Mouse (Mus musculus): ENCODE data around the gene Tshz2.

DNA sequence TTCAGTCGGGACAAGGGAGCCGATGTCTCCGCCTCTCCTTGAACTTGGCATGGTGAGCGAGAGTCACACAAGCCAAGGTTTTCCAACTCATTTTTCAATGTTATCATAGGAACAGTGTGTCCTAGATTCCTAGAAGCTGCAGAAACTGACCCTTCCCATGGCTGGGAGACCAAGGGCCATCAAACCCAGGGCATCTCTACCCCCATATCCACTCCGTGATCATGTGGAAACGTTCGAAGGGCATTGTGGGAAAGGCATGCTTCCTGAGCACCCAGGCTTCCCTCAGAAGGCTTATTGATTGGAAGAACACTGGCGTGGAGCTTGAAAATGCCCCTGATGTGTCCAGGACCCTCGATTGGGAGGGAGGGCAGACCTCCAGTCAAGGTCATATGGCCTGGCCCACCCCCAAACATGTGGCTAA, 188.2 kb downstream of the Tshz2 start:
- TF ChIP-seq CTCF (IDR thresholded peaks at IDR 0.05; ENCODE audit: extremely low read depth, insufficient read depth, insufficient read length, insufficient replicate concordance) (no peak), POLR2A (IDR thresholded peaks at IDR 0.05; ENCODE audit: low read depth, low read length) (no peak)

Measured in spleen, adult 2 months (tissue).